Mouse (Mus musculus): ENCODE measurements around the gene BC029722. TPM values are rescaled to one million over a fixed set of nuclear protein-coding genes. Genes with fewer than 3 reads are reported as not detected.

The BC029722 gene
- total and polyA plus RNA-seq, 2 experiments: 5.5 to 23.7 TPM

- no peak overlapping the region for H3K27ac ChIP-seq (replicated peaks; ENCODE audit: insufficient read depth, low read depth, low read length)
- WGBS: 60% methylated on average over 3 of the region's 3 CpGs
- H3K4me3 ChIP-seq (ENCODE audit: insufficient read depth, low read depth, low read length): no peak overlapping the region
- no peaks in the 10 kb centered on the region for H3K27me3 ChIP-seq (ENCODE audit: control insufficient read depth, insufficient read depth, low read length)
- no peaks in the 10 kb centered on the region for H3K36me3 ChIP-seq (ENCODE audit: control insufficient read depth, insufficient read depth, low read length)
- no peaks in the 10 kb centered on the region for H3K4me1 ChIP-seq (ENCODE audit: control insufficient read depth, insufficient read depth, low read length)
- H3K9ac ChIP-seq (ENCODE audit: low read depth, low read length): no peak overlapping the region
- no peaks in the 10 kb centered on the region for H3K79me2 ChIP-seq (ENCODE audit: control insufficient read depth, insufficient read depth, low read length)
- DNase-seq (ENCODE audit: extremely low read depth, low read depth, low spot score): peak; percentile 31
- TF ChIP-seq POLR2A (IDR thresholded peaks at IDR 0.05; ENCODE audit: extremely low read depth, insufficient read depth, low read length) (no peak), CTCF (IDR thresholded peaks at IDR 0.05; ENCODE audit: low read depth, low read length) (peak; percentile 52)
These were observed 16.5 kb downstream of the BC029722 start for GRCm38 (mm10) chr2:155802761-155803160.

DNA sequence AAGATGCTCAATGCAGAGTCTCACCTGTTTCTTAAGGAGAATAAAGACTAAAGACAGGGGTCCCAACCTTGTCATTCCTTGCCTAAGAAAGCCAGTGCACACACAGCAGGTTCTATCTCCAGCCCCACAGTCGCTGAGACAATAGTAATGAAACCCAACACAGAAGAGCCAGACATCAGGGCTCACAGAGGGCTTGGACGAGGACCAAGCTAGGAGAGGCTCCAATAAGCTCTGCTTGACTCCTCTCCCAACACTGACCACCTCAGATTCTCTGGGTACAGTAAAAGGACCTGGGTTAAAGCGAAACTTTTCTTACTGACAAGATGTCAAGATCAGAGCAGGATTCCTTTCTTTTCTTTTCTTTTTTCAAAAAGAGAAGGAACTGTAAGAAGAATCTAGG lies 20.6 kb downstream of the BC029722 start:
- WGBS: 47% methylated on average over 3 of the region's 3 CpGs
- no peak for DNase-seq (ENCODE audit: extremely low read depth, low read depth, low spot score)
- H3K27ac ChIP-seq (replicated peaks; ENCODE audit: insufficient read depth, low read depth, low read length): no peak overlapping the region
- no peaks in the 10 kb centered on the region for H3K27me3 ChIP-seq (ENCODE audit: control insufficient read depth, insufficient read depth, low read length)
- H3K36me3 ChIP-seq (ENCODE audit: control insufficient read depth, insufficient read depth, low read length): no peaks in the 10 kb centered on the region
- no peaks in the 10 kb centered on the region for H3K4me1 ChIP-seq (ENCODE audit: control insufficient read depth, insufficient read depth, low read length)
- H3K79me2 ChIP-seq (ENCODE audit: control insufficient read depth, insufficient read depth, low read length): no peaks in the 10 kb centered on the region
- no peak overlapping the region for H3K4me3 ChIP-seq (ENCODE audit: insufficient read depth, low read depth, low read length)
- TF ChIP-seq POLR2A (IDR thresholded peaks at IDR 0.05; ENCODE audit: extremely low read depth, insufficient read depth, low read length) (no peak), CTCF (IDR thresholded peaks at IDR 0.05; ENCODE audit: low read depth, low read length) (no peak)
- no peak overlapping the region for H3K9ac ChIP-seq (ENCODE audit: low read depth, low read length)

DNA sequence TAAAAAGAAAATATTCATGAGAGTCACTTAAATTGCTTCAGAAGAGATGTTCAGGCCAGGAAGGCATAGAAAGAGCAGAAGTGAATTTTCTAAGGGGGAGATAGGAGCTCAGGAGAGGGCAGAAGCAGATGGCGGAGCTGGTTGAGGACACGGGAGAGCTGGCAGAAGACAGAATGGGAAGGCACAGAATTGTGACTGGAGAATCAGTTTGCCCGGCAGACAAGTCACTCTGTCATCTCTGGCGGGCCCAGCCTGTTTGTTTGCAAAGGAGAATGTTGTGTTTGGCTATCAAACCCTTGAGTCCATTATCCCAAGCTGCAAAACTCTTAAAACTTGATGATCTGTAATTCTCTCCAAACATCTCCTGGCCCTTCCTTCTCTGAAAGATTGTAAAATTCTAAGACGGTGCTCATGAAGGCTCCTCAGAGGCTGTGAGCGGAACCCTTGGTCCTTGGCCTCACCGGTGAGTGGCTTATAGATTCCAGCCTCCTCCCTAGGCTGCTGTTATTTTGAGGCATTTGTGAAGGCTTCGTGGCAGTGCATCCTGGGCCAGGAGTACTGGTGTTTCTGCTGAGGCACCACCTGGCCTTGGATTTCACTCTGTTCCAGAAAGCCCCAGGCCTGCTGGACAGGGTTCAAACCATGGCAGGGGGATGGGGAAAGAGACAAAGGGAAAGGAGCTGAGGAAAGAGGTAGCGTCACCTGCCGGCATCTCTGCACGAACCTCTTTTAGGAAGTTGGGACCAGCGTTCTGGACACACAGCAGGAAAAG lies 24.4 kb downstream of the BC029722 start:
- Histone ChIP-seq H3K4me1 (ENCODE audit: control insufficient read depth, insufficient read depth, low read length) (no peaks in the 10 kb centered on the region), H3K36me3 (ENCODE audit: control insufficient read depth, insufficient read depth, low read length) (no peaks in the 10 kb centered on the region), H3K9ac (ENCODE audit: low read depth, low read length) (no peak overlapping the region), H3K27ac (replicated peaks; ENCODE audit: insufficient read depth, low read depth, low read length) (no peak overlapping the region), H3K27me3 (ENCODE audit: control insufficient read depth, insufficient read depth, low read length) (no peaks in the 10 kb centered on the region), H3K4me3 (ENCODE audit: insufficient read depth, low read depth, low read length) (no peak overlapping the region), H3K79me2 (ENCODE audit: control insufficient read depth, insufficient read depth, low read length) (no peaks in the 10 kb centered on the region)
- DNase-seq (ENCODE audit: extremely low read depth, low read depth, low spot score): no peak
- TF ChIP-seq POLR2A (IDR thresholded peaks at IDR 0.05; ENCODE audit: extremely low read depth, insufficient read depth, low read length): no peak
- TF ChIP-seq CTCF (IDR thresholded peaks at IDR 0.05; ENCODE audit: low read depth, low read length): no peak
- WGBS: 85% methylated on average over 12 of the region's 12 CpGs

DNA sequence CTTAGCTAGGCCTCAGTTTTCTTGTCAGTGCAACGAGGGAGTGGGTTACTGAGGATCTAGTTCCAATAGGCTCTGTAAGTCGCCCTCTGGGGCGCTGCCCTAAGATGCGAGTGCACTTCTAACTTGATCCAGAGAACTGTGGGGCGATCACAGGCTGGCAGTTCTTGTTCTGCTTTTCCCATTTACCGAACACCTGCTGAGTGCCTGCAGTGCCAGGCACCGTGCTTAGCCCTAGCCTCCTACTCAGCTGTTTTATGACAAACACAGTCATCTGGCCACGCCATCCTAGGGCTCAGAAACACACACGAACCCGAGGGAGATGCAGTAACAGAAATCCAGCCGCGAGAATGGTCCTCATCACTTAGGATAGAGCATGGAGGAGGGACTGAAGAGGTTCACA lies 26.3 kb downstream of the BC029722 start:
- Histone ChIP-seq H3K27me3 (ENCODE audit: control insufficient read depth, insufficient read depth, low read length) (0 out of 2 replicates have a peak, but pooled peaks cover 2% of the 10 kb centered on the region), H3K79me2 (ENCODE audit: control insufficient read depth, insufficient read depth, low read length) (no peaks in the 10 kb centered on the region), H3K9ac (ENCODE audit: low read depth, low read length) (no peak overlapping the region), H3K36me3 (ENCODE audit: control insufficient read depth, insufficient read depth, low read length) (no peaks in the 10 kb centered on the region), H3K27ac (replicated peaks; ENCODE audit: insufficient read depth, low read depth, low read length) (no peak overlapping the region), H3K4me3 (ENCODE audit: insufficient read depth, low read depth, low read length) (no peak overlapping the region), H3K4me1 (ENCODE audit: control insufficient read depth, insufficient read depth, low read length) (no peaks in the 10 kb centered on the region)
- no peak for DNase-seq (ENCODE audit: extremely low read depth, low read depth, low spot score)
- TF ChIP-seq POLR2A (IDR thresholded peaks at IDR 0.05; ENCODE audit: extremely low read depth, insufficient read depth, low read length) (no peak), CTCF (IDR thresholded peaks at IDR 0.05; ENCODE audit: low read depth, low read length) (no peak)
- 53% methylated on average over 12 of the region's 12 CpGs for WGBS

- no peak for DNase-seq (ENCODE audit: extremely low read depth, low read depth, low spot score)
- H3K27ac ChIP-seq (replicated peaks; ENCODE audit: insufficient read depth, low read depth, low read length): no peak overlapping the region
- no peak overlapping the region for H3K4me3 ChIP-seq (ENCODE audit: insufficient read depth, low read depth, low read length)
- no peak for TF ChIP-seq POLR2A (IDR thresholded peaks at IDR 0.05; ENCODE audit: extremely low read depth, insufficient read depth, low read length)
- TF ChIP-seq CTCF (IDR thresholded peaks at IDR 0.05; ENCODE audit: low read depth, low read length): no peak
- no peaks in the 10 kb centered on the region for H3K4me1 ChIP-seq (ENCODE audit: control insufficient read depth, insufficient read depth, low read length)
- H3K9ac ChIP-seq (ENCODE audit: low read depth, low read length): no peak overlapping the region
- no peaks in the 10 kb centered on the region for H3K79me2 ChIP-seq (ENCODE audit: control insufficient read depth, insufficient read depth, low read length)
- WGBS: 64% methylated on average over 18 of the region's 18 CpGs
- no peaks in the 10 kb centered on the region for H3K36me3 ChIP-seq (ENCODE audit: control insufficient read depth, insufficient read depth, low read length)
- 0 out of 2 replicates have a peak, but pooled peaks cover 2% of the 10 kb centered on the region for H3K27me3 ChIP-seq (ENCODE audit: control insufficient read depth, insufficient read depth, low read length)
These were observed 31.0 kb downstream of the BC029722 start for GRCm38 (mm10) chr2:155787949-155788931.

All from liver, adult 2 months (tissue).